In genomic region chr3:152193177-152193576, GRCm38 (mm10) we compare ENCODE assay signal across 8 mouse cellular contexts. TPM values are rescaled to one million over a fixed set of nuclear protein-coding genes. Genes with fewer than 3 reads are reported as not detected.
DNase-seq lines count a peak whose midpoint lies in the region; ATAC-seq and TF ChIP-seq lines count a peak whose summit lies in the region.

No protein-coding gene starts in this region.

- H3K4me2 ChIP-seq in kidney, postnatal 0 days (ENCODE audit: low read length): peak overlapping the region; percentile 74
- H3K4me2 ChIP-seq in hindbrain, postnatal 0 days (ENCODE audit: low read depth, low read length): peak overlapping the region; percentile 74
- peak overlapping the region; percentile 79 for H3K4me2 ChIP-seq in myocyte (ENCODE audit: low read depth)

- peaks cover 52% of the 10 kb centered on the region for H3K79me2 ChIP-seq in myocyte (ENCODE audit: control insufficient read depth, insufficient read depth)

- H3K4me3 ChIP-seq in kidney, postnatal 0 days (replicated peaks; ENCODE audit: low read depth, low read length): peak overlapping the region; percentile 54
- peak overlapping the region; percentile 35 for H3K4me3 ChIP-seq in cortical plate, adult 2 months (ENCODE audit: insufficient read depth, low read length)
- H3K4me3 ChIP-seq in hindbrain, postnatal 0 days (ENCODE audit: low read length): peak overlapping the region; percentile 59
- peak overlapping the region; percentile 62 for H3K4me3 ChIP-seq in myocyte

- 1% methylated on average over 7 of the region's 7 CpGs for WGBS in kidney, postnatal 0 days
- WGBS in hindbrain, postnatal 0 days: 4% methylated on average over 7 of the region's 7 CpGs

- no peak for TF ChIP-seq CTCF in kidney, postnatal 0 days (IDR thresholded peaks at IDR 0.05; ENCODE audit: low read depth)
- no peak for TF ChIP-seq CTCF in cortical plate, adult 2 months (IDR thresholded peaks at IDR 0.05; ENCODE audit: extremely low read depth, insufficient read depth, low read length)
- TF ChIP-seq CTCF in hindbrain, postnatal 0 days (IDR thresholded peaks at IDR 0.05; ENCODE audit: low read depth): no peak

- peaks cover 12% of the 10 kb centered on the region; the same call in 1 of the 2 replicates for H3K4me1 ChIP-seq in kidney, postnatal 0 days (replicated peaks; ENCODE audit: insufficient read depth, low read length)
- peaks cover 5% of the 10 kb centered on the region; the same call in 1 of the 2 replicates for H3K4me1 ChIP-seq in cortical plate, adult 2 months (ENCODE audit: control insufficient read depth, insufficient read depth, low read length)
- peaks cover 4% of the 10 kb centered on the region; the same call in 1 of the 2 replicates for H3K4me1 ChIP-seq in hindbrain, postnatal 0 days (ENCODE audit: insufficient read depth, low read length)

- no peaks in the 10 kb centered on the region for H3K27me3 ChIP-seq in kidney, postnatal 0 days (ENCODE audit: insufficient read depth, low read length)
- H3K27me3 ChIP-seq in hindbrain, postnatal 0 days (ENCODE audit: insufficient read depth, low read length): no peaks in the 10 kb centered on the region
- H3K27me3 ChIP-seq in myocyte (ENCODE audit: control insufficient read depth, insufficient read depth, insufficient read length): no peaks in the 10 kb centered on the region

- H3K36me3 ChIP-seq in kidney, postnatal 0 days (ENCODE audit: insufficient read depth, low read length): no peaks in the 10 kb centered on the region
- no peaks in the 10 kb centered on the region for H3K36me3 ChIP-seq in hindbrain, postnatal 0 days (ENCODE audit: insufficient read depth, low read length)
- H3K36me3 ChIP-seq in myocyte (ENCODE audit: control insufficient read depth, insufficient read depth): no peaks in the 10 kb centered on the region

- no peak for ATAC-seq in kidney, postnatal 0 days (replicated peaks; ENCODE audit: low FRiP score, low read depth)
- no peak for ATAC-seq in hindbrain, postnatal 0 days

- no peaks in the 10 kb centered on the region for H3K9me3 ChIP-seq in kidney, postnatal 0 days (replicated peaks; ENCODE audit: low read length)
- no peaks in the 10 kb centered on the region for H3K9me3 ChIP-seq in hindbrain, postnatal 0 days (ENCODE audit: low read length)

- no peak for DNase-seq in kidney, postnatal 0 days (ENCODE audit: low spot score)
- DNase-seq in kidney, postnatal 36 days: no peak
- DNase-seq in hindbrain, postnatal 0 days (ENCODE audit: low spot score): no peak
- DNase-seq in cerebellum, adult 9-10 months: no peak
- DNase-seq in left cerebral cortex, adult 18-20 months (ENCODE audit: low spot score in 2 of 2): no peak
- DNase-seq in cerebellum, adult 11 months: no peak

- H3K9ac ChIP-seq in kidney, postnatal 0 days (ENCODE audit: low read depth, low read length): peak overlapping the region; percentile 56
- H3K9ac ChIP-seq in hindbrain, postnatal 0 days (replicated peaks; ENCODE audit: low read length): peak overlapping the region; percentile 56

- H3ac ChIP-seq in myocyte (ENCODE audit: control insufficient read depth, insufficient read length): no peak overlapping the region

- TF ChIP-seq POLR2A in cortical plate, adult 2 months (IDR thresholded peaks at IDR 0.05; ENCODE audit: extremely low read depth, insufficient read depth, low read length): no peak
- no peak for TF ChIP-seq POLR2A in myocyte (IDR thresholded peaks at IDR 0.05; ENCODE audit: insufficient read length, low read depth)

- peak overlapping the region; percentile 74 for H3K27ac ChIP-seq in kidney, postnatal 0 days
- H3K27ac ChIP-seq in cortical plate, adult 2 months (ENCODE audit: insufficient read depth, low read length): peak overlapping the region; percentile 55; the same call in 1 of the 2 replicates
- H3K27ac ChIP-seq in hindbrain, postnatal 0 days: peak overlapping the region; percentile 77

TF ChIP-seq in myocyte, 11 proteins besides CTCF, POLR2A, EP300 and RAD21:
- no peak for TF ChIP-seq POLR2AphosphoS2 (IDR thresholded peaks at IDR 0.05; ENCODE audit: insufficient read length, low read depth)
- no peak for TF ChIP-seq MYOG (IDR thresholded peaks at IDR 0.05; ENCODE audit: control insufficient read depth in 1 of 3, insufficient read depth in 1 of 3, insufficient read length in 2 of 3, low read depth in 2 of 3)
- no peak for TF ChIP-seq REST (IDR thresholded peaks at IDR 0.05; ENCODE audit: insufficient read depth, insufficient read length)
- no peak for TF ChIP-seq TCF12 (IDR thresholded peaks at IDR 0.05; ENCODE audit: insufficient read depth, poor library complexity, severe bottlenecking)
- TF ChIP-seq E2F4 (IDR thresholded peaks at IDR 0.05; ENCODE audit: insufficient read depth): no peak
- TF ChIP-seq MAX (IDR thresholded peaks at IDR 0.05; ENCODE audit: low read depth): no peak
- TF ChIP-seq CEBPB (IDR thresholded peaks at IDR 0.05; ENCODE audit: insufficient read depth, poor library complexity, severe bottlenecking): no peak
- TF ChIP-seq TCF3 (IDR thresholded peaks at IDR 0.05; ENCODE audit: insufficient read length, low read depth): no peak
- no peak for TF ChIP-seq SRF (IDR thresholded peaks at IDR 0.05; ENCODE audit: control insufficient read depth, insufficient read length, low read depth)
- no peak for TF ChIP-seq USF1 (IDR thresholded peaks at IDR 0.05; ENCODE audit: low read depth)

RNA-seq across cellular contexts. Expression of gene Dnajb4, which starts 16.9 kb away (rescaled TPM):
- polyA plus RNA-seq in kidney, postnatal 0 days (2015; fragmentation: Nextera tagmentation; extraction: Ambion mirVana): 32.5 and 34.9 TPM in 2 replicates
- polyA plus RNA-seq in cortical plate, adult 2 months (2012; rRNA removed): 49.7 and 50.8 TPM in 2 replicates
- total RNA-seq in hindbrain, postnatal 0 days (2014; rRNA removed): 26.5 and 40.8 TPM in 2 replicates
- polyA plus RNA-seq in hindbrain, postnatal 0 days (2015; fragmentation: Nextera tagmentation; extraction: Ambion mirVana): 47.8 and 49.0 TPM in 2 replicates
- 8.1 TPM for polyA plus RNA-seq in myocyte (2012; fragmentation: generic; extraction: Trizol)
- 10 to 100 TPM; 74.9 to 82.4 TPM for total RNA-seq in left cerebral cortex, adult 18-20 months (2021)

RNA-seq across cellular contexts. Expression of gene Fubp1, which starts 17.0 kb away (rescaled TPM):
- 178 and 189 TPM in 2 replicates for polyA plus RNA-seq in kidney, postnatal 0 days (2015; fragmentation: Nextera tagmentation; extraction: Ambion mirVana)
- 88.2 and 95.0 TPM in 2 replicates for polyA plus RNA-seq in cortical plate, adult 2 months (2012; rRNA removed)
- 139 and 148 TPM in 2 replicates for total RNA-seq in hindbrain, postnatal 0 days (2014; rRNA removed)
- 130 and 139 TPM in 2 replicates for polyA plus RNA-seq in hindbrain, postnatal 0 days (2015; fragmentation: Nextera tagmentation; extraction: Ambion mirVana)
- polyA plus RNA-seq in myocyte (2012; fragmentation: generic; extraction: Trizol): 27.9 TPM
- 100 to 1,000 TPM; 116 to 121 TPM for total RNA-seq in left cerebral cortex, adult 18-20 months (2021)

RNA-seq across cellular contexts. Expression of gene Gipc2, which starts 27.1 kb away (rescaled TPM):
- polyA plus RNA-seq in kidney, postnatal 0 days (2015; fragmentation: Nextera tagmentation; extraction: Ambion mirVana): 74.1 and 84.5 TPM in 2 replicates
- 1.9 and 3.5 TPM in 2 replicates for polyA plus RNA-seq in cortical plate, adult 2 months (2012; rRNA removed)
- total RNA-seq in hindbrain, postnatal 0 days (2014; rRNA removed): 3.1 and 6.7 TPM in 2 replicates
- 12.8 and 15.6 TPM in 2 replicates for polyA plus RNA-seq in hindbrain, postnatal 0 days (2015; fragmentation: Nextera tagmentation; extraction: Ambion mirVana)
- polyA plus RNA-seq in myocyte (2012; fragmentation: generic; extraction: Trizol): 0.16 TPM
- 1 to 10 TPM; 3.2 to 3.5 TPM for total RNA-seq in left cerebral cortex, adult 18-20 months (2021)
